ENCODE assay signal across 26 mouse cellular contexts in genomic region chr1:21280306-21280705, GRCm38 (mm10). TPM values are rescaled to one million over a fixed set of nuclear protein-coding genes. Genes with fewer than 3 reads are reported as not detected.
DNase-seq lines count a peak whose midpoint lies in the region; ATAC-seq lines count a peak whose summit lies in the region.
"Had no signal": no experiment of that assay in that cellular context is flagged by ENCODE, and none has a peak within 500 bp of the region (broad histone marks: within the 10 kb centered on the region; RNA-seq: fewer than 3 reads in every experiment).

No protein-coding gene starts in this region.

- intact Hi-C loops in heart, postnatal 10 days (cut with DNase I) = no loop called here

- no peak overlapping the region for H3K9ac ChIP-seq in hindbrain, embryonic 13.5 days
- H3K9ac ChIP-seq: embryonic facial prominence, embryonic 12.5 days; embryonic facial prominence, embryonic 15.5 days; forebrain, postnatal 0 days; hindbrain, embryonic 14.5 days had no signal

- peak; percentile 11 for DNase-seq in adrenal gland, adult 8-10 months
- no peak for DNase-seq in adrenal gland, postnatal 10 days
- DNase-seq in heart, adult 11 months = peak; percentile 84
- no peak for DNase-seq in heart, postnatal 10 days
- peak; percentile 13 for DNase-seq in testis, postnatal 14 days (ENCODE audit: low spot score)
- DNase-seq in testis, postnatal 10 days (ENCODE audit: low spot score) = no peak
- DNase-seq: cerebellum, adult 11 months; cerebellum, adult 2 months; cerebellum, adult 9-11 months; cerebellum, postnatal 25 days; forebrain, postnatal 0 days; gastrocnemius, postnatal 36 days; heart, postnatal 36 days; kidney, adult 18-20 months had no signal

- H3K27me3 ChIP-seq in hindbrain, embryonic 13.5 days = no peaks in the 10 kb centered on the region
- H3K27me3 ChIP-seq: embryonic facial prominence, embryonic 12.5 days; embryonic facial prominence, embryonic 15.5 days had no signal

- ATAC-seq in hindbrain, embryonic 13.5 days (ENCODE audit: low FRiP score) = no peak
- ATAC-seq: forebrain, embryonic 14.5 days; forebrain, postnatal 0 days; hindbrain, postnatal 0 days; inflammation-experienced regulatory T-cells, adult 6 months; intestine, embryonic 16.5 days had no signal

- no peak overlapping the region for H3K4me3 ChIP-seq in hindbrain, embryonic 13.5 days
- H3K4me3 ChIP-seq: embryonic facial prominence, embryonic 12.5 days; embryonic facial prominence, embryonic 15.5 days; hindbrain, embryonic 10.5 days had no signal

- H3K4me1 ChIP-seq in hindbrain, embryonic 13.5 days (replicated peaks) = no peaks in the 10 kb centered on the region
- H3K4me1 ChIP-seq: embryonic facial prominence, embryonic 12.5 days; embryonic facial prominence, embryonic 15.5 days; hindbrain, embryonic 10.5 days had no signal

- no peaks in the 10 kb centered on the region for H3K9me3 ChIP-seq in hindbrain, embryonic 13.5 days
- H3K9me3 ChIP-seq: embryonic facial prominence, embryonic 12.5 days; embryonic facial prominence, embryonic 15.5 days; hindbrain, embryonic 10.5 days had no signal

- 86% methylated on average over 2 of the region's 2 CpGs for WGBS in hindbrain, embryonic 13.5 days

- no peak overlapping the region for H3K4me2 ChIP-seq in hindbrain, embryonic 13.5 days
- H3K4me2 ChIP-seq: embryonic facial prominence, embryonic 12.5 days; embryonic facial prominence, embryonic 15.5 days; heart, embryonic 11.5 days; hindbrain, embryonic 14.5 days had no signal

- no peak overlapping the region for H3K27ac ChIP-seq in hindbrain, embryonic 13.5 days
- H3K27ac ChIP-seq: embryonic facial prominence, embryonic 12.5 days; embryonic facial prominence, embryonic 15.5 days; hindbrain, embryonic 10.5 days; hindbrain, embryonic 14.5 days; hindbrain, postnatal 0 days had no signal

- no peaks in the 10 kb centered on the region for H3K36me3 ChIP-seq in hindbrain, embryonic 13.5 days
- H3K36me3 ChIP-seq: embryonic facial prominence, embryonic 12.5 days; embryonic facial prominence, embryonic 15.5 days; hindbrain, embryonic 10.5 days had no signal

RNA-seq across cellular contexts. Expression of gene Gsta3, which starts 39.9 kb away (rescaled TPM):
- total RNA-seq in adrenal gland, adult 8-10 months (2022) = 10 to 100 TPM; 11.7 to 40.3 (median 27.6) TPM
- 100 to 1,000 TPM in 1 of 2 experiments, 10 to 100 TPM in 1; 59.3 to 112 TPM for total RNA-seq in adrenal gland, postnatal 10 days (2021)
- 1 to 10 TPM; 1.5 to 1.7 TPM for total RNA-seq in heart, postnatal 10 days (2021)
- polyA plus RNA-seq in hindbrain, embryonic 13.5 days (2015; fragmentation: Nextera tagmentation; extraction: Ambion mirVana) = 0.57 and 0.82 TPM in 2 replicates
- total RNA-seq: common myeloid progenitor, adult 5-6 weeks; forebrain, postnatal 0 days had no signal
- polyA plus RNA-seq: C2C12 had no signal

Comparison
In these comparisons a context has a peak if more than half of its experiments do, and no peak if none do; other contexts are left out.
1. DNase-seq: peak in adrenal gland, adult 8-10 months (single experiment), heart, adult 11 months (single experiment) and testis, postnatal 14 days (single experiment); none in adrenal gland, postnatal 10 days (single experiment), heart, postnatal 10 days (0 of 2) and testis, postnatal 10 days (single experiment).
2. RNA of gene Gsta3, which starts 39.9 kb away (total RNA-seq): 59.3 to 112 TPM in adrenal gland, postnatal 10 days and 11.7 to 40.3 TPM in adrenal gland, adult 8-10 months; 1.5 to 1.7 TPM in heart, postnatal 10 days; every median in the first group is over 4 times any median in the second.